Mouse (Mus musculus): ENCODE data around the gene Mrpl28. TPM values are rescaled to one million over a fixed set of nuclear protein-coding genes. Genes with fewer than 3 reads are reported as not detected.

Mrpl28 gene
- polyA plus RNA-seq, 1 experiment from 2014 or later, result 170 TPM

GRCm38 (mm10) chr17:26138239-26138836, 15.0 kb downstream of the Mrpl28 start, which contains the start of gene Axin1:
Gene Axin1 (plus strand): TSS chr17:26138688.
- Histone ChIP-seq H3K4me1 (ENCODE audit: control insufficient read depth, insufficient read depth, low read length) (peaks cover 32% of the 10 kb centered on the region), H3K27ac (replicated peaks; ENCODE audit: low read depth, low read length) (peak within 1 kb of the TSS; percentile 94), H3K36me3 (ENCODE audit: control insufficient read depth, insufficient read depth, low read length) (peaks cover 11% of the 10 kb centered on the region), H3K9me3 (ENCODE audit: control insufficient read depth, low read length) (no peaks in the 10 kb centered on the region), H3K27me3 (ENCODE audit: control insufficient read depth, insufficient read depth, low read length) (no peaks in the 10 kb centered on the region), H3K4me3 (replicated peaks; ENCODE audit: low read depth, low read length) (peak within 1 kb of the TSS; percentile 80), H3K4me2 (ENCODE audit: low read length) (peak within 1 kb of the TSS; percentile 81), H3K9ac (replicated peaks; ENCODE audit: low read length) (peak within 1 kb of the TSS; percentile 95)
- DNase-seq (peak; percentile 97), ATAC-seq (ENCODE audit: low FRiP score, low TSS enrichment) (peak; percentile 96)
- whole genome bisulfite sequencing, result 1% methylated on average over 42 of the region's 42 CpGs

GRCm38 (mm10) chr17:26138901-26139381, 15.6 kb downstream of the Mrpl28 start:
- Histone ChIP-seq H3K36me3 (ENCODE audit: control insufficient read depth, insufficient read depth, low read length) (peaks cover 16% of the 10 kb centered on the region), H3K4me1 (ENCODE audit: control insufficient read depth, insufficient read depth, low read length) (peaks cover 29% of the 10 kb centered on the region), H3K9ac (replicated peaks; ENCODE audit: low read length) (peak overlapping the region; percentile 95), H3K4me2 (ENCODE audit: low read length) (peak overlapping the region; percentile 81), H3K27me3 (ENCODE audit: control insufficient read depth, insufficient read depth, low read length) (no peaks in the 10 kb centered on the region), H3K27ac (replicated peaks; ENCODE audit: low read depth, low read length) (peak overlapping the region; percentile 94), H3K9me3 (ENCODE audit: control insufficient read depth, low read length) (no peaks in the 10 kb centered on the region), H3K4me3 (replicated peaks; ENCODE audit: low read depth, low read length) (peak overlapping the region; percentile 80)
- ATAC-seq (ENCODE audit: low FRiP score, low TSS enrichment) (peak; percentile 74), DNase-seq (peak; percentile 67)
- under 1% methylated on average over 51 of the region's 58 CpGs for WGBS

GRCm38 (mm10) chr17:26142796-26143195, 19.5 kb downstream of the Mrpl28 start:
- peaks cover 45% of the 10 kb centered on the region for H3K36me3 ChIP-seq (ENCODE audit: control insufficient read depth, insufficient read depth, low read length)
- no peak for ATAC-seq (ENCODE audit: low FRiP score, low TSS enrichment)

GRCm38 (mm10) chr17:26143386-26143785, 20.1 kb downstream of the Mrpl28 start:
- peaks cover 50% of the 10 kb centered on the region for H3K36me3 ChIP-seq (ENCODE audit: control insufficient read depth, insufficient read depth, low read length)
- no peak overlapping the region for H3K9ac ChIP-seq (replicated peaks; ENCODE audit: low read length)
- no peak overlapping the region for H3K4me3 ChIP-seq (replicated peaks; ENCODE audit: low read depth, low read length)
- H3K4me1 ChIP-seq (ENCODE audit: control insufficient read depth, insufficient read depth, low read length), result peaks cover 21% of the 10 kb centered on the region
- WGBS, result 93% methylated on average over 5 of the region's 5 CpGs
- ATAC-seq (ENCODE audit: low FRiP score, low TSS enrichment) (no peak), DNase-seq (no peak)
- no peak overlapping the region for H3K4me2 ChIP-seq (ENCODE audit: low read length)
- no peak overlapping the region for H3K27ac ChIP-seq (replicated peaks; ENCODE audit: low read depth, low read length)
- H3K27me3 ChIP-seq (ENCODE audit: control insufficient read depth, insufficient read depth, low read length), result no peaks in the 10 kb centered on the region
- no peaks in the 10 kb centered on the region for H3K9me3 ChIP-seq (ENCODE audit: control insufficient read depth, low read length)

More at GRCm38 (mm10) chr17:26142796-26143195, 19.5 kb downstream of the Mrpl28 start:
- Histone ChIP-seq H3K4me1 (ENCODE audit: control insufficient read depth, insufficient read depth, low read length) (peaks cover 25% of the 10 kb centered on the region), H3K27me3 (ENCODE audit: control insufficient read depth, insufficient read depth, low read length) (no peaks in the 10 kb centered on the region), H3K4me2 (ENCODE audit: low read length) (no peak overlapping the region), H3K9me3 (ENCODE audit: control insufficient read depth, low read length) (no peaks in the 10 kb centered on the region), H3K27ac (replicated peaks; ENCODE audit: low read depth, low read length) (no peak overlapping the region), H3K9ac (replicated peaks; ENCODE audit: low read length) (no peak overlapping the region), H3K4me3 (replicated peaks; ENCODE audit: low read depth, low read length) (no peak overlapping the region)
- WGBS, result 94% methylated on average over 4 of the region's 4 CpGs
- no peak for DNase-seq

GRCm38 (mm10) chr17:26149056-26149455, 25.8 kb downstream of the Mrpl28 start:
- 88% methylated on average over 2 of the region's 2 CpGs for WGBS
- no peak overlapping the region for H3K4me3 ChIP-seq (replicated peaks; ENCODE audit: low read depth, low read length)
- H3K27me3 ChIP-seq (ENCODE audit: control insufficient read depth, insufficient read depth, low read length), result no peaks in the 10 kb centered on the region
- H3K4me2 ChIP-seq (ENCODE audit: low read length), result no peak overlapping the region
- H3K9me3 ChIP-seq (ENCODE audit: control insufficient read depth, low read length), result no peaks in the 10 kb centered on the region
- H3K36me3 ChIP-seq (ENCODE audit: control insufficient read depth, insufficient read depth, low read length), result peaks cover 64% of the 10 kb centered on the region
- H3K4me1 ChIP-seq (ENCODE audit: control insufficient read depth, insufficient read depth, low read length), result no peaks in the 10 kb centered on the region
- no peak for ATAC-seq (ENCODE audit: low FRiP score, low TSS enrichment)
- H3K9ac ChIP-seq (replicated peaks; ENCODE audit: low read length), result no peak overlapping the region
- no peak overlapping the region for H3K27ac ChIP-seq (replicated peaks; ENCODE audit: low read depth, low read length)
- DNase-seq, result no peak

- no peak overlapping the region for H3K27ac ChIP-seq (replicated peaks; ENCODE audit: low read depth, low read length)
- ATAC-seq (ENCODE audit: low FRiP score, low TSS enrichment), result no peak
- DNase-seq, result no peak
- 98% methylated on average over 2 of the region's 2 CpGs for WGBS
- no peak overlapping the region for H3K4me3 ChIP-seq (replicated peaks; ENCODE audit: low read depth, low read length)
- no peaks in the 10 kb centered on the region for H3K4me1 ChIP-seq (ENCODE audit: control insufficient read depth, insufficient read depth, low read length)
- no peaks in the 10 kb centered on the region for H3K9me3 ChIP-seq (ENCODE audit: control insufficient read depth, low read length)
- H3K4me2 ChIP-seq (ENCODE audit: low read length), result no peak overlapping the region
- peaks cover 52% of the 10 kb centered on the region for H3K36me3 ChIP-seq (ENCODE audit: control insufficient read depth, insufficient read depth, low read length)
- no peaks in the 10 kb centered on the region for H3K27me3 ChIP-seq (ENCODE audit: control insufficient read depth, insufficient read depth, low read length)
- H3K9ac ChIP-seq (replicated peaks; ENCODE audit: low read length), result no peak overlapping the region
These were observed 28.8 kb downstream of the Mrpl28 start for GRCm38 (mm10) chr17:26151886-26152630.

GRCm38 (mm10) chr17:26162736-26163135, 39.4 kb downstream of the Mrpl28 start:
- no peak overlapping the region for H3K4me2 ChIP-seq (ENCODE audit: low read length)
- H3K4me1 ChIP-seq (ENCODE audit: control insufficient read depth, insufficient read depth, low read length), result no peaks in the 10 kb centered on the region
- WGBS, result 100% methylated on average over 1 of the region's 1 CpGs
- ATAC-seq (ENCODE audit: low FRiP score, low TSS enrichment) (no peak), DNase-seq (no peak)
- no peaks in the 10 kb centered on the region for H3K27me3 ChIP-seq (ENCODE audit: control insufficient read depth, insufficient read depth, low read length)
- no peak overlapping the region for H3K4me3 ChIP-seq (replicated peaks; ENCODE audit: low read depth, low read length)
- no peak overlapping the region for H3K27ac ChIP-seq (replicated peaks; ENCODE audit: low read depth, low read length)
- no peak overlapping the region for H3K9ac ChIP-seq (replicated peaks; ENCODE audit: low read length)
- H3K36me3 ChIP-seq (ENCODE audit: control insufficient read depth, insufficient read depth, low read length), result no peaks in the 10 kb centered on the region
- H3K9me3 ChIP-seq (ENCODE audit: control insufficient read depth, low read length), result no peaks in the 10 kb centered on the region

GRCm38 (mm10) chr17:26168039-26168438, 44.7 kb downstream of the Mrpl28 start:
- H3K4me1 ChIP-seq (ENCODE audit: control insufficient read depth, insufficient read depth, low read length), result no peaks in the 10 kb centered on the region
- no peak for ATAC-seq (ENCODE audit: low FRiP score, low TSS enrichment)
- no peak overlapping the region for H3K27ac ChIP-seq (replicated peaks; ENCODE audit: low read depth, low read length)
- H3K9ac ChIP-seq (replicated peaks; ENCODE audit: low read length), result no peak overlapping the region
- no peak overlapping the region for H3K4me2 ChIP-seq (ENCODE audit: low read length)
- no peak overlapping the region for H3K4me3 ChIP-seq (replicated peaks; ENCODE audit: low read depth, low read length)
- H3K9me3 ChIP-seq (ENCODE audit: control insufficient read depth, low read length), result no peaks in the 10 kb centered on the region
- no peak for DNase-seq
- H3K36me3 ChIP-seq (ENCODE audit: control insufficient read depth, insufficient read depth, low read length), result no peaks in the 10 kb centered on the region
- no peaks in the 10 kb centered on the region for H3K27me3 ChIP-seq (ENCODE audit: control insufficient read depth, insufficient read depth, low read length)
- 94% methylated on average over 2 of the region's 2 CpGs for WGBS

Data from midbrain, embryonic 14.5 days (tissue).